Mouse (Mus musculus) naive thymus-derived CD4-positive, alpha-beta T cell, adult 2 months (primary cell): ENCODE data around the gene Hint1.
A peak's percentile ranks its signal among the peaks of the same experiment; 100 is the strongest.
"Not testable (repeated sequence)": the region's sequence is repeated elsewhere in the genome, so short reads cannot be mapped to it uniquely, and the experiment has no call there.

Source experiments
- DNase-seq: peaks from one replicate; pipeline ENCODE4 v3.0.0-alpha.2; 2011; ENCODE audit warnings: low read depth

Hint1 gene

GRCm38 (mm10) chr11:54896646-54897045, 30.5 kb downstream of the Hint1 start:
- not testable (repeated sequence) for DNase-seq

- DNase-seq = no peak
Measured at GRCm38 (mm10) chr11:54897470-54897869, 31.3 kb downstream of the Hint1 start.

- no peak for DNase-seq
Measured at GRCm38 (mm10) chr11:54899657-54900056, 33.5 kb downstream of the Hint1 start.

GRCm38 (mm10) chr11:54902333-54903323, 36.4 kb downstream of the Hint1 start, which contains the start of gene Gpx3:
Gene Gpx3 (plus strand): TSS chr11:54902453.
- no peak for DNase-seq

GRCm38 (mm10) chr11:54903339-54903738, 37.2 kb downstream of the Hint1 start:
- DNase-seq = no peak

- peak; percentile 31 for DNase-seq
Measured at GRCm38 (mm10) chr11:54903940-54904706, 37.9 kb downstream of the Hint1 start.

GRCm38 (mm10) chr11:54905086-54905485, 38.9 kb downstream of the Hint1 start:
- DNase-seq = no peak

GRCm38 (mm10) chr11:54905931-54906330, 39.7 kb downstream of the Hint1 start:
- no peak for DNase-seq

GRCm38 (mm10) chr11:54906466-54906865, 40.3 kb downstream of the Hint1 start:
- DNase-seq = no peak

GRCm38 (mm10) chr11:54907259-54907658, 41.1 kb downstream of the Hint1 start:
- no peak for DNase-seq

GRCm38 (mm10) chr11:54909273-54909672, 43.1 kb downstream of the Hint1 start:
- no peak for DNase-seq

- DNase-seq = no peak
Measured at GRCm38 (mm10) chr11:54910081-54910665, 44.0 kb downstream of the Hint1 start.

- no peak for DNase-seq
Measured at GRCm38 (mm10) chr11:54911201-54911600, 45.0 kb downstream of the Hint1 start.

- no peak for DNase-seq
Measured at GRCm38 (mm10) chr11:54911671-54912502, 45.7 kb downstream of the Hint1 start.

GRCm38 (mm10) chr11:54912503-54913316, 46.5 kb downstream of the Hint1 start:
- no peak for DNase-seq

GRCm38 (mm10) chr11:54913841-54914240, 47.7 kb downstream of the Hint1 start:
- DNase-seq = no peak

- no peak for DNase-seq
Measured at GRCm38 (mm10) chr11:54917461-54917860, 51.3 kb downstream of the Hint1 start.

GRCm38 (mm10) chr11:54918273-54918672, 52.1 kb downstream of the Hint1 start:
- peak; percentile 39 for DNase-seq
